Mouse (Mus musculus): Measurements from ENCODE around the gene Flot2. TPM values are rescaled to one million over a fixed set of nuclear protein-coding genes. Genes with fewer than 3 reads are reported as not detected.
"Not testable (repeated sequence)": the region's sequence is repeated elsewhere in the genome, so short reads cannot be mapped to it uniquely, and the experiment has no call there.

The Flot2 gene
- total RNA-seq, 2 experiments from 2014 or later = 46.0 to 49.8 TPM

GRCm38 (mm10) chr11:78033931-78034617, 3.7 kb upstream of the Flot2 start:
- Histone ChIP-seq H3K4me3 (no peak overlapping the region), H3K27ac (no peak overlapping the region)
- intact Hi-C loops (cut with DNase I) = no loop called here
- TF ChIP-seq CTCF (IDR thresholded peaks at IDR 0.05) = no peak
- DNase-seq = no peak

- no peak overlapping the region for H3K4me3 ChIP-seq
Observed at GRCm38 (mm10) chr11:78036791-78037190, 940 bp upstream of the Flot2 start.

GRCm38 (mm10) chr11:78040878-78041277, 3.1 kb downstream of the Flot2 start:
- intact Hi-C loops (cut with DNase I) = no loop called here
- TF ChIP-seq CTCF (IDR thresholded peaks at IDR 0.05) = peak; percentile 29

More at GRCm38 (mm10) chr11:78036791-78037190, 940 bp upstream of the Flot2 start:
- intact Hi-C loops (cut with DNase I) = loop anchor here (5.0 kb wide), 1 partner anchor 141 kb away; the partner anchor contains the start of genes Nek8 and Tlcd1
- H3K27ac ChIP-seq = no peak overlapping the region
- no peak for DNase-seq
- TF ChIP-seq CTCF (IDR thresholded peaks at IDR 0.05) = no peak

GRCm38 (mm10) chr11:78042290-78042870, 4.6 kb downstream of the Flot2 start:
- TF ChIP-seq CTCF (IDR thresholded peaks at IDR 0.05) = peak; percentile 13; the same call in 1 of the 2 replicates
- H3K27ac ChIP-seq; DNase-seq; intact Hi-C loops (cut with DNase I); H3K4me3 ChIP-seq: not testable (repeated sequence)

More at GRCm38 (mm10) chr11:78040878-78041277, 3.1 kb downstream of the Flot2 start:
- no peak for DNase-seq
- no peak overlapping the region for H3K4me3 ChIP-seq
- H3K27ac ChIP-seq = no peak overlapping the region

- intact Hi-C loops (cut with DNase I) = no loop called here
- DNase-seq = peak; percentile 95
- Histone ChIP-seq H3K4me3 (peak overlapping the region; percentile 59), H3K27ac (peak overlapping the region; percentile 90)
- no peak for TF ChIP-seq CTCF (IDR thresholded peaks at IDR 0.05)
Observed at GRCm38 (mm10) chr11:78044758-78045251, 7.1 kb downstream of the Flot2 start.

GRCm38 (mm10) chr11:78048637-78049036, 10.9 kb downstream of the Flot2 start:
- H3K27ac ChIP-seq; intact Hi-C loops (cut with DNase I); H3K4me3 ChIP-seq; DNase-seq: not testable (repeated sequence)

- H3K27ac ChIP-seq = no peak overlapping the region
- intact Hi-C loops (cut with DNase I) = no loop called here
- no peak for TF ChIP-seq CTCF (IDR thresholded peaks at IDR 0.05)
- no peak overlapping the region for H3K4me3 ChIP-seq
- no peak for DNase-seq
Observed at GRCm38 (mm10) chr11:78053078-78053477, 15.3 kb downstream of the Flot2 start.

GRCm38 (mm10) chr11:78056946-78057345, 19.2 kb downstream of the Flot2 start:
- intact Hi-C loops (cut with DNase I) = no loop called here

GRCm38 (mm10) chr11:78059833-78060757, 22.4 kb downstream of the Flot2 start:
- TF ChIP-seq CTCF (IDR thresholded peaks at IDR 0.05) = peak; percentile 94
- intact Hi-C loops (cut with DNase I) = loop anchor here (1.0 to 5.0 kb wide), 2 partner anchors 92 to 116 kb away; partner anchors contain the start of genes Nek8 and Tlcd1
- DNase-seq = peak; percentile 91
- no peak overlapping the region for H3K4me3 ChIP-seq
- no peak overlapping the region for H3K27ac ChIP-seq

More at GRCm38 (mm10) chr11:78056946-78057345, 19.2 kb downstream of the Flot2 start:
- TF ChIP-seq CTCF (IDR thresholded peaks at IDR 0.05) = no peak
- Histone ChIP-seq H3K27ac (no peak overlapping the region), H3K4me3 (no peak overlapping the region)
- DNase-seq = no peak

GRCm38 (mm10) chr11:78062563-78062962, 24.8 kb downstream of the Flot2 start:
- no peak overlapping the region for H3K4me3 ChIP-seq
- intact Hi-C loops (cut with DNase I) = loop anchor here (5.0 kb wide), 1 partner anchor 90 kb away; no protein-coding TSS in a partner anchor
- H3K27ac ChIP-seq = no peak overlapping the region
- TF ChIP-seq CTCF (IDR thresholded peaks at IDR 0.05) = no peak
- no peak for DNase-seq

GRCm38 (mm10) chr11:78065906-78066305, 28.2 kb downstream of the Flot2 start:
- intact Hi-C loops (cut with DNase I) = no loop called here
- no peak for DNase-seq
- Histone ChIP-seq H3K27ac (no peak overlapping the region), H3K4me3 (no peak overlapping the region)
- TF ChIP-seq CTCF (IDR thresholded peaks at IDR 0.05) = no peak

GRCm38 (mm10) chr11:78066641-78067040, 28.9 kb downstream of the Flot2 start:
- H3K27ac ChIP-seq = no peak overlapping the region
- TF ChIP-seq CTCF (IDR thresholded peaks at IDR 0.05) = no peak
- no peak for DNase-seq
- intact Hi-C loops (cut with DNase I) = no loop called here
- no peak overlapping the region for H3K4me3 ChIP-seq

All from gastrocnemius, adult 2 months (tissue).